Mouse (Mus musculus) ES-E14 (cell line): ENCODE measurements around the gene Slc41a1.

ENCODE experiments used
- CHD2 ChIP-seq: IDR thresholded peaks from 2 replicates; pipeline ENCODE4 v1.6.1; 2014; ENCODE audit warnings: mild to moderate bottlenecking, low read depth, low read length, inconsistent platforms
- MAFK ChIP-seq: IDR thresholded peaks from 2 replicates; pipeline ENCODE4 v1.6.1; 2014; ENCODE audit warnings: mild to moderate bottlenecking, low read depth, low read length, inconsistent platforms; ENCODE audit not compliant: insufficient read depth
- ZC3H11A ChIP-seq: IDR thresholded peaks from 2 replicates; pipeline ENCODE4 v1.6.1; 2012; ENCODE audit warnings: low read depth, mild to moderate bottlenecking, inconsistent platforms, low read length, borderline replicate concordance
- ZNF384 ChIP-seq: IDR thresholded peaks from 2 replicates; pipeline ENCODE4 v1.6.1; 2012; ENCODE audit warnings: low read depth, low read length, inconsistent platforms

GRCm38 (mm10) chr1:131891436-131891835 lies 64.1 kb downstream of the Slc41a1 start:
- no peak for TF ChIP-seq ZC3H11A
- TF ChIP-seq MAFK = no peak
- no peak for TF ChIP-seq CHD2
- no peak for TF ChIP-seq ZNF384
